Mouse (Mus musculus) myocyte (in vitro differentiated cells): ENCODE results near the gene Tmc2.

Experiments
- CEBPB ChIP-seq: IDR thresholded peaks from 2 replicates; pipeline ENCODE4 v1.6.1; 2011; ENCODE audit warnings: mild to moderate bottlenecking, moderate library complexity; ENCODE audit not compliant: poor library complexity, insufficient read depth, severe bottlenecking
- POLR2A ChIP-seq: IDR thresholded peaks from one replicate; pipeline ENCODE4 v1.6.1; 2011; ENCODE audit warnings: low read depth, mild to moderate bottlenecking, control low read depth, moderate library complexity; ENCODE audit not compliant: insufficient read length
- TCF12 ChIP-seq: IDR thresholded peaks from one replicate; pipeline ENCODE4 v1.6.1; 2011; ENCODE audit warnings: mild to moderate bottlenecking, control low read depth; ENCODE audit not compliant: poor library complexity, insufficient read depth, severe bottlenecking
- USF1 ChIP-seq: IDR thresholded peaks from one replicate; pipeline ENCODE4 v1.6.1; 2011; ENCODE audit warnings: low read depth, mild to moderate bottlenecking, control low read depth, moderate library complexity

GRCm38 (mm10) chr2:130178706-130179506 is 16.1 kb upstream of the Tmc2 start, which contains the start of gene Snrpb:
- TF ChIP-seq TCF12 = no peak
- TF ChIP-seq POLR2A = peak; percentile 88
- peak; percentile 87 for TF ChIP-seq USF1
- no peak for TF ChIP-seq CEBPB
